Mouse (Mus musculus) liver, adult 2 months (tissue): ENCODE measurements around the gene Med15.

Experiments used
- CTCF ChIP-seq: fragments of 200-500 bp; IDR thresholded peaks from 2 replicates; pipeline ENCODE4 v1.5.1; 2011; ENCODE audit warnings: low read depth, low read length, control low read depth
- POLR2A ChIP-seq: fragments of 200-500 bp; IDR thresholded peaks from 2 replicates; pipeline ENCODE4 v1.6.1; 2011; ENCODE audit warnings: low read length, control low read depth; ENCODE audit not compliant: insufficient read depth; ENCODE audit errors: extremely low read depth

DNA sequence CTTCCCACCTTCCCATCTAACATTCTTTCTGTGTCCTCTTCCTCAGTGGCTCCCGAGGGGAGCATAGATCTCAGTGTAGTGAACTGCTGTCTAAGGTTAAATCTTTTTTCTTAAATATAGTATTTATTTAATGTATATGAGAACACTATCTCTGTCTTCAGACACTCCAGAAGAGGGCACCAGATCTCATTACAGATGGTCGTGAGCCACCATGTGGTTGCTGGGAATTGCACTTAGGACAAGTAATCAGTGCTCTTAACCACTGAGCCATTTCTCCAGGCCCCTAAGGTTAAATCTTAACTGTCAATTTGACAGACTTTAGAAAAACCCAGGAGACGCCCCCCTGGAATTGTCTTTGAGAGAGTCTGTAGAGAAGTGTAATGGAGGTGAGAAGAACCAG, 670 bp downstream of the Med15 start:
- no peak for TF ChIP-seq CTCF
- no peak for TF ChIP-seq POLR2A
